Mouse (Mus musculus): ENCODE measurements around the gene 4933411K16Rik. TPM values are rescaled to one million over a fixed set of nuclear protein-coding genes. Genes with fewer than 3 reads are reported as not detected.

The 4933411K16Rik gene
- polyA plus RNA-seq, 1 experiment from 2014 or later: not detected

- Histone ChIP-seq H3K27me3 (ENCODE audit: control insufficient read depth, insufficient read depth, low read depth, low read length) (no peaks in the 10 kb centered on the region), H3K36me3 (ENCODE audit: control insufficient read depth, insufficient read depth, low read length) (no peaks in the 10 kb centered on the region), H3K4me2 (ENCODE audit: low read depth, low read length) (peak overlapping the region; percentile 77), H3K27ac (ENCODE audit: low read length) (no peak overlapping the region), H3K4me1 (replicated peaks; ENCODE audit: control insufficient read depth, insufficient read depth, low read length) (peaks cover 18% of the 10 kb centered on the region), H3K9ac (ENCODE audit: low read length) (peak overlapping the region; percentile 64), H3K9me3 (ENCODE audit: control insufficient read depth, low read length) (no peaks in the 10 kb centered on the region), H3K4me3 (ENCODE audit: low read length) (peak overlapping the region; percentile 72)
- no peak for ATAC-seq (ENCODE audit: low read depth)
- 6% methylated on average over 10 of the region's 10 CpGs for WGBS
Observed at GRCm38 (mm10) chr19:42085690-42086089, 33.6 kb downstream of the 4933411K16Rik start.

GRCm38 (mm10) chr19:42086166-42086565, 34.1 kb downstream of the 4933411K16Rik start, which contains the start of gene Morn4:
TSS of gene Morn4 (minus strand) at chr19:42086357.
- H3K36me3 ChIP-seq (ENCODE audit: control insufficient read depth, insufficient read depth, low read length): no peaks in the 10 kb centered on the region
- peaks cover 19% of the 10 kb centered on the region for H3K4me1 ChIP-seq (replicated peaks; ENCODE audit: control insufficient read depth, insufficient read depth, low read length)
- H3K4me3 ChIP-seq (ENCODE audit: low read length): peak within 1 kb of the TSS; percentile 72
- no peaks in the 10 kb centered on the region for H3K27me3 ChIP-seq (ENCODE audit: control insufficient read depth, insufficient read depth, low read depth, low read length)
- peak within 1 kb of the TSS; percentile 77 for H3K4me2 ChIP-seq (ENCODE audit: low read depth, low read length)
- peak within 1 kb of the TSS; percentile 64 for H3K9ac ChIP-seq (ENCODE audit: low read length)
- peak; percentile 59 for ATAC-seq (ENCODE audit: low read depth)
- no peaks in the 10 kb centered on the region for H3K9me3 ChIP-seq (ENCODE audit: control insufficient read depth, low read length)
- WGBS: under 1% methylated on average over 21 of the region's 21 CpGs
- no peak within 1 kb of the TSS for H3K27ac ChIP-seq (ENCODE audit: low read length)

GRCm38 (mm10) chr19:42089103-42089747, 37.2 kb downstream of the 4933411K16Rik start:
- Histone ChIP-seq H3K9me3 (ENCODE audit: control insufficient read depth, low read length) (no peaks in the 10 kb centered on the region), H3K9ac (ENCODE audit: low read length) (0 out of 2 replicates have a peak overlapping the region, but pooled peaks have one; percentile 13), H3K4me1 (replicated peaks; ENCODE audit: control insufficient read depth, insufficient read depth, low read length) (peaks cover 28% of the 10 kb centered on the region), H3K27ac (ENCODE audit: low read length) (peak overlapping the region; percentile 91), H3K36me3 (ENCODE audit: control insufficient read depth, insufficient read depth, low read length) (peaks cover 4% of the 10 kb centered on the region; the same call in 1 of the 2 replicates), H3K4me3 (ENCODE audit: low read length) (peak overlapping the region; percentile 94), H3K27me3 (ENCODE audit: control insufficient read depth, insufficient read depth, low read depth, low read length) (no peaks in the 10 kb centered on the region), H3K4me2 (ENCODE audit: low read depth, low read length) (peak overlapping the region; percentile 81)
- ATAC-seq (ENCODE audit: low read depth): 0 out of 2 replicates have a peak, but pooled peaks have one; percentile 8
- whole genome bisulfite sequencing: 15% methylated on average over 14 of the region's 14 CpGs

GRCm38 (mm10) chr19:42089748-42090595, 37.9 kb downstream of the 4933411K16Rik start, which contains the start of gene Pi4k2a:
TSS of gene Pi4k2a (plus strand) at chr19:42090470.
- H3K4me3 ChIP-seq (ENCODE audit: low read length): peak within 1 kb of the TSS; percentile 94
- H3K4me1 ChIP-seq (replicated peaks; ENCODE audit: control insufficient read depth, insufficient read depth, low read length): peaks cover 28% of the 10 kb centered on the region
- peak within 1 kb of the TSS; percentile 90 for H3K9ac ChIP-seq (ENCODE audit: low read length)
- H3K27ac ChIP-seq (ENCODE audit: low read length): peak within 1 kb of the TSS; percentile 91
- no peaks in the 10 kb centered on the region for H3K27me3 ChIP-seq (ENCODE audit: control insufficient read depth, insufficient read depth, low read depth, low read length)
- peaks cover 4% of the 10 kb centered on the region; the same call in 1 of the 2 replicates for H3K36me3 ChIP-seq (ENCODE audit: control insufficient read depth, insufficient read depth, low read length)
- H3K4me2 ChIP-seq (ENCODE audit: low read depth, low read length): peak within 1 kb of the TSS; percentile 81
- peak; percentile 99 for ATAC-seq (ENCODE audit: low read depth)
- WGBS: under 1% methylated on average over 43 of the region's 55 CpGs
- H3K9me3 ChIP-seq (ENCODE audit: control insufficient read depth, low read length): no peaks in the 10 kb centered on the region

GRCm38 (mm10) chr19:42090637-42091141, 38.6 kb downstream of the 4933411K16Rik start:
- Histone ChIP-seq H3K4me2 (ENCODE audit: low read depth, low read length) (peak overlapping the region; percentile 81), H3K9ac (ENCODE audit: low read length) (peak overlapping the region; percentile 90), H3K27me3 (ENCODE audit: control insufficient read depth, insufficient read depth, low read depth, low read length) (no peaks in the 10 kb centered on the region), H3K4me1 (replicated peaks; ENCODE audit: control insufficient read depth, insufficient read depth, low read length) (peaks cover 25% of the 10 kb centered on the region), H3K27ac (ENCODE audit: low read length) (peak overlapping the region; percentile 91), H3K9me3 (ENCODE audit: control insufficient read depth, low read length) (no peaks in the 10 kb centered on the region), H3K4me3 (ENCODE audit: low read length) (peak overlapping the region; percentile 94), H3K36me3 (ENCODE audit: control insufficient read depth, insufficient read depth, low read length) (peaks cover 4% of the 10 kb centered on the region; the same call in 1 of the 2 replicates)
- peak; percentile 77 for ATAC-seq (ENCODE audit: low read depth)
- 1% methylated on average over 43 of the region's 52 CpGs for WGBS

GRCm38 (mm10) chr19:42099406-42099805, 47.4 kb downstream of the 4933411K16Rik start:
- 0 out of 2 replicates have a peak, but pooled peaks cover 6% of the 10 kb centered on the region for H3K36me3 ChIP-seq (ENCODE audit: control insufficient read depth, insufficient read depth, low read length)
- WGBS: 79% methylated on average over 3 of the region's 3 CpGs
- no peaks in the 10 kb centered on the region for H3K9me3 ChIP-seq (ENCODE audit: control insufficient read depth, low read length)
- no peak for ATAC-seq (ENCODE audit: low read depth)
- H3K4me1 ChIP-seq (replicated peaks; ENCODE audit: control insufficient read depth, insufficient read depth, low read length): no peaks in the 10 kb centered on the region
- no peaks in the 10 kb centered on the region for H3K27me3 ChIP-seq (ENCODE audit: control insufficient read depth, insufficient read depth, low read depth, low read length)
- no peak overlapping the region for H3K4me3 ChIP-seq (ENCODE audit: low read length)
- H3K9ac ChIP-seq (ENCODE audit: low read length): no peak overlapping the region
- no peak overlapping the region for H3K27ac ChIP-seq (ENCODE audit: low read length)
- H3K4me2 ChIP-seq (ENCODE audit: low read depth, low read length): no peak overlapping the region

Other genes starting within 250 kb of the 4933411K16Rik start
- 8.2 and 9.1 TPM in 2 replicates for gene Frat1, start 222.3 kb upstream of the 4933411K16Rik start, polyA plus RNA-seq (2015; fragmentation: Nextera tagmentation; extraction: Ambion mirVana)
- 2.8 and 3.3 TPM in 2 replicates for gene Frat2, start 204.1 kb upstream of the 4933411K16Rik start, polyA plus RNA-seq (2015; fragmentation: Nextera tagmentation; extraction: Ambion mirVana)
- gene Rrp12, start 156.1 kb upstream of the 4933411K16Rik start, polyA plus RNA-seq (2015; fragmentation: Nextera tagmentation; extraction: Ambion mirVana): 9.9 and 11.4 TPM in 2 replicates
- gene Pgam1, start 140.3 kb upstream of the 4933411K16Rik start, polyA plus RNA-seq (2015; fragmentation: Nextera tagmentation; extraction: Ambion mirVana): 609 and 641 TPM in 2 replicates
- 60.0 and 65.9 TPM in 2 replicates for gene Exosc1, start 118.8 kb upstream of the 4933411K16Rik start, polyA plus RNA-seq (2015; fragmentation: Nextera tagmentation; extraction: Ambion mirVana)
- 82.3 and 84.4 TPM in 2 replicates for gene Zdhhc16, start 118.8 kb upstream of the 4933411K16Rik start, polyA plus RNA-seq (2015; fragmentation: Nextera tagmentation; extraction: Ambion mirVana)
- gene Mms19, start 71.1 kb upstream of the 4933411K16Rik start, polyA plus RNA-seq (2015; fragmentation: Nextera tagmentation; extraction: Ambion mirVana): 30.2 and 31.8 TPM in 2 replicates
- gene Ubtd1, start 70.5 kb upstream of the 4933411K16Rik start, polyA plus RNA-seq (2015; fragmentation: Nextera tagmentation; extraction: Ambion mirVana): 13.8 and 14.5 TPM in 2 replicates
- gene Ankrd2, start 16.2 kb upstream of the 4933411K16Rik start, polyA plus RNA-seq (2015; fragmentation: Nextera tagmentation; extraction: Ambion mirVana): 0.28 and 0.84 TPM in 2 replicates
- gene Hoga1, start 6.6 kb upstream of the 4933411K16Rik start, polyA plus RNA-seq (2015; fragmentation: Nextera tagmentation; extraction: Ambion mirVana): 1.3 and 2.9 TPM in 2 replicates
- 16.5 and 18.5 TPM in 2 replicates for gene Morn4, start 34.1 kb downstream of the 4933411K16Rik start, polyA plus RNA-seq (2015; fragmentation: Nextera tagmentation; extraction: Ambion mirVana)
- gene Pi4k2a, start 38.2 kb downstream of the 4933411K16Rik start, polyA plus RNA-seq (2015; fragmentation: Nextera tagmentation; extraction: Ambion mirVana): 7.5 and 8.4 TPM in 2 replicates
- 84.9 and 87.6 TPM in 2 replicates for gene Avpi1, start 76.8 kb downstream of the 4933411K16Rik start, polyA plus RNA-seq (2015; fragmentation: Nextera tagmentation; extraction: Ambion mirVana)
- 8.9 and 9.8 TPM in 2 replicates for gene Marveld1, start 95.2 kb downstream of the 4933411K16Rik start, polyA plus RNA-seq (2015; fragmentation: Nextera tagmentation; extraction: Ambion mirVana)
- gene Zfyve27, start 111.7 kb downstream of the 4933411K16Rik start, polyA plus RNA-seq (2015; fragmentation: Nextera tagmentation; extraction: Ambion mirVana): 26.3 and 26.4 TPM in 2 replicates
- 0.35 and 0.60 TPM in 2 replicates for gene Sfrp5, start 150.0 kb downstream of the 4933411K16Rik start, polyA plus RNA-seq (2015; fragmentation: Nextera tagmentation; extraction: Ambion mirVana)
- 0.11 and 0.40 TPM in 2 replicates for gene Golga7b, start 195.3 kb downstream of the 4933411K16Rik start, polyA plus RNA-seq (2015; fragmentation: Nextera tagmentation; extraction: Ambion mirVana)

Data from lung, embryonic 16.5 days (tissue).